Mouse (Mus musculus) ES-E14 (cell line): Measurements from ENCODE around the gene 1110065P20Rik.

Experiments
- MAFK ChIP-seq: IDR thresholded peaks from 2 replicates; pipeline ENCODE4 v1.6.1; 2014; ENCODE audit warnings: mild to moderate bottlenecking, low read depth, low read length, inconsistent platforms; ENCODE audit not compliant: insufficient read depth
- ZNF384 ChIP-seq: IDR thresholded peaks from 2 replicates; pipeline ENCODE4 v1.6.1; 2012; ENCODE audit warnings: low read depth, low read length, inconsistent platforms

- no peak for TF ChIP-seq MAFK
- no peak for TF ChIP-seq ZNF384
Measured at GRCm38 (mm10) chr4:124856294-124856693, 5.3 kb upstream of the 1110065P20Rik start.
